Mouse (Mus musculus) intestine, embryonic 14.5 days (tissue): ENCODE data around the gene Slfn14. TPM values are rescaled to one million over a fixed set of nuclear protein-coding genes. Genes with fewer than 3 reads are reported as not detected.
"Not testable (repeated sequence)": the region's sequence is repeated elsewhere in the genome, so short reads cannot be mapped to it uniquely, and the experiment has no call there.

Experiments used
- ATAC-seq: fragments of 200-750 bp; cut with Nextera tagmentation; replicated peaks from 2 replicates; pipeline ENCODE4 v1.8.0; 2017; ENCODE audit warnings: low read depth, moderate number of reproducible peaks, moderate TSS enrichment, moderate library complexity; ENCODE audit not compliant: low FRiP score, low TSS enrichment
- DNase-seq: peaks from one replicate; pipeline ENCODE4 v3.0.0-alpha.2; 2018; ENCODE audit warnings: low spot score
- H3K27ac ChIP-seq: fragments of 300-500 bp; sonication (generic); 2 replicates; pipeline ENCODE4 v1.5.1; 2014; ENCODE audit warnings: low read depth, mild to moderate bottlenecking, control low read depth
- H3K27me3 ChIP-seq: fragments of 300-500 bp; sonication (generic); replicated peaks from 2 replicates; pipeline ENCODE4 v1.6.1; 2014; ENCODE audit warnings: low read length, control low read depth; ENCODE audit not compliant: control insufficient read depth, insufficient read depth
- H3K36me3 ChIP-seq: fragments of 300-500 bp; sonication (generic); 2 replicates; pipeline ENCODE4 v1.6.1; 2014; ENCODE audit warnings: low read length, control low read depth; ENCODE audit not compliant: control insufficient read depth, insufficient read depth
- H3K4me1 ChIP-seq: fragments of 300-500 bp; sonication (generic); replicated peaks from 2 replicates; pipeline ENCODE4 v1.6.1; 2014; ENCODE audit warnings: low read length, control low read depth, mixed read lengths; ENCODE audit not compliant: control insufficient read depth, insufficient read depth
- H3K4me2 ChIP-seq: fragments of 300-500 bp; sonication (generic); 2 replicates; pipeline ENCODE4 v1.6.1; 2014; ENCODE audit warnings: low read length
- H3K4me3 ChIP-seq: fragments of 300-500 bp; sonication (generic); 2 replicates; pipeline ENCODE4 v1.5.1; 2014; ENCODE audit warnings: low read depth, low read length, control low read depth, mixed read lengths
- H3K9ac ChIP-seq: fragments of 300-500 bp; sonication (generic); 2 replicates; pipeline ENCODE4 v1.6.1; 2014; ENCODE audit warnings: mild to moderate bottlenecking, low read length
- H3K9me3 ChIP-seq: fragments of 300-500 bp; sonication (generic); 2 replicates; pipeline ENCODE4 v1.6.1; 2016; ENCODE audit warnings: low read length, control low read depth; ENCODE audit not compliant: control insufficient read depth
- whole genome bisulfite sequencing: fragments of 180-500 bp; shearing (Covaris S2); extraction: QIAGEN DNeasy Blood & Tissue Kit; methylation state at CpG from one replicate; pipeline ENCODE4 v1.1.7; 2014; 5-methylcytosine and 5-hydroxymethylcytosine counted together
- polyA plus RNA-seq: library from polyadenylated mRNA; unstranded; fragments of >200 nt; fragmentation: Nextera tagmentation; extraction: Ambion mirVana; gene quantifications from 2 replicates; pipeline ENCODE4 v1.2.1, GENCODE M21; 2014

Slfn14 gene
- polyA plus RNA-seq, 1 experiment from 2014 or later, result 0.14 TPM

DNA sequence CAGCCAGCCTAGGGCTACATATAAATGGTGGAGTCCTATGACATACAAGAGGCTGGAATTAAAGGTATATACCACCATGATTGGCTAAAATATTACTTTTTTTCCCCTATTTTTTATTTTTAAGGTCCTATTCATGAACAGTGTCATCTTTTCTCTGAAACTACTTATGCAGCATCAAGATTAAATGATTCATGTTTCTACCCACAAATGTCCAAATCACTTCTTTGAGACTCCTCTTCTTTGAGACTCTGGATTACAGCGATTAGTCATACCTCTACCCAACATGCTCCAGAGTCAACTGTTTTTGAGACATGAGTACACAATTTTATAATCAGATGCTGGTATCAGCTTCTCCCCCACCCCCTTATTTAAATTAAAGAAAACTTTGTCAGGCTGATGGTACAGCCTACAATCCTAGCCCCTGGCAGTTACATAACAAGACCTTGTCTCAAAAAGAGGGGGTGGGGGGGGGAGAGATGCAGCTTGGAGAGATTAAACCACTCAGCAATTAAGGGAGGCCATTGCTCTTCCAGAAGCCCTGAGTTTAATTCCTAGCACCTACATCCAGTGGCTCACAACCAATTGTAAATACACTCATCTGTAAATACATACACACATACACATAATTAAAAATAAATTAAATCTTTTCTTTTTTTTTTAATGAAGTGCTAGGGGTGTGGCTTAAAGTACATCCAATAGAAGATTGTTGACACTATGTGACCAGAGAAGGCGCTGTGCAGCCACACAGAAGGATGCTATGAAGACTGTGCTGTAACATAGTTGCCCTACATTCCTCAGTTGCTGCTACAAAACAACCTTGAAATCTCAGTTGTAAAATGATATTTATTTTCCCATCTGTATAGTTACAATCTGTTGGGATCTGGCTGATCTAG, 14.3 kb downstream of the Slfn14 start:
- WGBS, result 18% methylated on average over 2 of the region's 2 CpGs

GRCm38 (mm10) chr11:83271151-83271950, 15.2 kb downstream of the Slfn14 start:
- Histone ChIP-seq H3K4me2 (peak overlapping the region; percentile 70), H3K9me3 (no peaks in the 10 kb centered on the region), H3K4me1 (no peaks in the 10 kb centered on the region), H3K9ac (peak overlapping the region; percentile 80), H3K4me3 (peak overlapping the region; percentile 54), H3K36me3 (no peaks in the 10 kb centered on the region), H3K27ac (peak overlapping the region; percentile 90), H3K27me3 (no peaks in the 10 kb centered on the region)
- peak; percentile 90 for DNase-seq
- WGBS, result under 1% methylated on average over 25 of the region's 26 CpGs
- ATAC-seq, result peak; percentile 87

More for the DNA sequence above, 14.3 kb downstream of the Slfn14 start:
- ATAC-seq (no peak), DNase-seq (no peak)
- Histone ChIP-seq H3K4me1 (no peaks in the 10 kb centered on the region), H3K4me2 (no peak overlapping the region), H3K4me3 (no peak overlapping the region), H3K9me3 (no peaks in the 10 kb centered on the region), H3K27me3 (no peaks in the 10 kb centered on the region), H3K36me3 (no peaks in the 10 kb centered on the region), H3K27ac (no peak overlapping the region), H3K9ac (no peak overlapping the region)

GRCm38 (mm10) chr11:83270842-83271150, 15.7 kb downstream of the Slfn14 start:
- no peaks in the 10 kb centered on the region for H3K36me3 ChIP-seq
- H3K9me3 ChIP-seq, result no peaks in the 10 kb centered on the region
- 4% methylated on average over 6 of the region's 6 CpGs for whole genome bisulfite sequencing
- peak overlapping the region; percentile 54 for H3K4me3 ChIP-seq
- DNase-seq (no peak), ATAC-seq (peak; percentile 52)
- H3K4me1 ChIP-seq, result no peaks in the 10 kb centered on the region
- H3K27me3 ChIP-seq, result no peaks in the 10 kb centered on the region
- H3K9ac ChIP-seq, result peak overlapping the region; percentile 80
- peak overlapping the region; percentile 90 for H3K27ac ChIP-seq
- H3K4me2 ChIP-seq, result peak overlapping the region; percentile 70

DNA sequence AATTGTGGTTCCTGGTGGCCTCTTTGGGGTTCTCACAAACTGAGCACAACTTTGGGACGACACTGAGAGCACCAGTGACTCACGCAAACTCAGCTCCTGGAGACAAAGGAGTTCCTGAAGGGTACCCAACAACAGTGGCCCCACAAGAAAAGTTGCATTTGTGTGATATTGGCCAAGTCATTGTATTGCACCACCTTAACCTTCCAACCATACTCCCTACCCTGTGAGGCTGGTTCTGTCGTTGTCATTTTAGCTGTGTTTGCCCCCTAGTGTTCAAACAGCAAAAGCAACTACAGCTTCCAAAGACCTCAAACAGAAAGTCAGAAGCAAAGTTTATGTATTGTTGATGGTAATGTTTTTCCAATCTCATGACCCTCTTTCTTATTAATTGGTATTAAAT, 23.4 kb downstream of the Slfn14 start:
- Histone ChIP-seq H3K9ac (no peak overlapping the region), H3K4me2 (no peak overlapping the region), H3K36me3 (no peaks in the 10 kb centered on the region), H3K27me3 (no peaks in the 10 kb centered on the region), H3K27ac (no peak overlapping the region), H3K4me3 (no peak overlapping the region), H3K4me1 (no peaks in the 10 kb centered on the region), H3K9me3 (no peaks in the 10 kb centered on the region)
- no peak for DNase-seq
- no peak for ATAC-seq
- 56% methylated on average over 3 of the region's 3 CpGs for whole genome bisulfite sequencing

DNA sequence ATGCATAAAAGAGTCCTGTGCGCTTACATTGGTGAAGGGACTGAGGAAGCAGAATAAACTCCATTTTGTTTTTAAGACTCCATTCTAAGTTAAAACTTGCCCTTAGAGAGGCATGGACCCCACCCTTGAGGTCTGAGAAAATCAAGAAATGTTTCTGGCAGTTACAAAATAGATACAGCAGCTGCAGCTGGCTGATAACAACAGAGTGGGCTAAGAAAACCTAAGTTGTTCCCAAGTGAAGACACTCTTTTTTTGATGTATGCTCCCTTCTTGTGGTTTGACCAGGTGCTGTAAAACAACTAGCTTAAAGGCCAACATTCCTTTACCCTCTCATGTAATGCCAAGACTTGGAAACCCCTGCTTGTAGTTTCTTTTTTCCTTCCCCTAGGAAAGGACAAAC, 23.9 kb downstream of the Slfn14 start:
- DNase-seq, result no peak
- H3K27ac ChIP-seq, result no peak overlapping the region
- H3K4me3 ChIP-seq, result no peak overlapping the region
- H3K9me3 ChIP-seq, result no peaks in the 10 kb centered on the region
- no peaks in the 10 kb centered on the region for H3K36me3 ChIP-seq
- no peak for ATAC-seq
- H3K4me1 ChIP-seq, result no peaks in the 10 kb centered on the region
- WGBS, result 89% methylated on average over 1 of the region's 1 CpGs
- no peaks in the 10 kb centered on the region for H3K27me3 ChIP-seq
- H3K4me2 ChIP-seq, result no peak overlapping the region
- no peak overlapping the region for H3K9ac ChIP-seq

DNA sequence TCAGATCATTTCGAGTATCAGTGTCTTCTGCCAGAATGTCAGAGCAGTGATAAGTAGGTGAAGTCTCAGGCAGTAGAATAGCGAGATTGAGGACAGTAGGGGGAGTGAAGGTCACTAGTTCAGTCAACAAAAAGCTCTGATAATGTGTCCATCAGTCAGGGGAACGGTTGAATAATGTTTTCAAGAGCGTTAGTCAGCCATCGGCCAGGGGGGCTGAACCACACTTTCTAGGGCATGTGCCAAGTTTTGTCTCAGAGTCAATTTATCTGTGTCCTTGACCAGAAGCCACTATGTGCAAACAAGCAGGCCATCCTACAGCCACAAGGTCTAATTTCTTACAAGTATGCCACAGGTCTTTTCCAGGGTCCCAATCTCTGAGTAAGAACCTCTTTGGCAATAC, 29.3 kb downstream of the Slfn14 start:
- H3K36me3 ChIP-seq, H3K4me2 ChIP-seq, H3K9me3 ChIP-seq, H3K27me3 ChIP-seq, H3K27ac ChIP-seq, H3K9ac ChIP-seq, H3K4me3 ChIP-seq, ATAC-seq, H3K4me1 ChIP-seq, DNase-seq: not testable (repeated sequence)
- 35% methylated on average over 5 of the region's 5 CpGs for WGBS

GRCm38 (mm10) chr11:83239811-83240210, 46.7 kb downstream of the Slfn14 start:
- Histone ChIP-seq H3K4me3 (no peak overlapping the region), H3K27me3 (no peaks in the 10 kb centered on the region), H3K27ac (no peak overlapping the region), H3K4me2 (no peak overlapping the region), H3K9me3 (no peaks in the 10 kb centered on the region), H3K9ac (no peak overlapping the region), H3K36me3 (no peaks in the 10 kb centered on the region), H3K4me1 (no peaks in the 10 kb centered on the region)
- WGBS, result 24% methylated on average over 2 of the region's 2 CpGs
- DNase-seq, result no peak
- ATAC-seq, result no peak

- Histone ChIP-seq H3K4me2 (no peak overlapping the region), H3K27ac (no peak overlapping the region), H3K9ac (no peak overlapping the region), H3K36me3 (no peaks in the 10 kb centered on the region), H3K4me3 (no peak overlapping the region), H3K4me1 (no peaks in the 10 kb centered on the region), H3K9me3 (no peaks in the 10 kb centered on the region), H3K27me3 (no peaks in the 10 kb centered on the region)
- no peak for DNase-seq
- ATAC-seq, result no peak
- WGBS, result 90% methylated on average over 2 of the region's 2 CpGs
These were observed 48.1 kb downstream of the Slfn14 start for GRCm38 (mm10) chr11:83238389-83238788.
